Mouse (Mus musculus): Measurements from ENCODE around the gene Kbtbd4.

The Kbtbd4 gene

DNA sequence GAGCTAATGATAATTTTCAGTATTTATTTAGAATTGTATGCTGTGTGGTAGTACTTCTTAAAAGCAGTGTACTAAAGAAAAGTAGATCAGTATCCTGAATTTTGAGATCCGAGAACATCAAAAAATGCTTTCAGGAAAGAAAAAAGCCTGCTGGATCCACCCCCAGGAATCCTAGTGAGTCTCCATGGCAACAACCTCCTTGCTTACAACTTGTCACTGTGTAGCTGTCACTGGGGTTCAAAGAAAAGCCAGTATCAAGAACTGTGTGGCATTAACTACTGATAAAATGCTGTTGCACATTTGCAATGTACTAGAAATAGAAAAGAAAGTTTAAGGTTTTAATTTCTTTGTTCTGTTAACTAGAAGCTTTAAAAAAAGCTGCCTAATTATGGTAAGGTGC, 51.5 kb downstream of the Kbtbd4 start:
- no peak for DNase-seq (ENCODE audit: low read depth)

DNA sequence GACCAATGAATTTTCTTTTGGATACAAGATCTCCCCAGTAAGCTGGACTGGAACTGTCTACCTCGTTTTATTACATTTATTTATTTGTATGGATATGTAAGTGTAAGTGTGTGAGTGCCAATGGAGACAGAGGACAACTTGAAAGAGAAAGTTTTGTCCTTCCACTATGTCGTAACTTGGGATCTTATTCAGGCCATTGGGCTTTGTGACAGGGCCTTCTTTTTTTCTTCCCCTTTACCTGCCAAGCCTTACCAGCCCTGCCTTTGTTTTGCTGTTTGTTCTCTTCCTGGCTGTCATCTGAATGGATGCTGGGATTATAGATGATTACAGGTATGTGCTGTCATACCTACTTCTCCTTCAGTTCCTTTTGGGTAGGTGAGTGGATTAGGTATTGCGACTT, 54.3 kb downstream of the Kbtbd4 start:
- no peak for DNase-seq (ENCODE audit: low read depth)

DNA sequence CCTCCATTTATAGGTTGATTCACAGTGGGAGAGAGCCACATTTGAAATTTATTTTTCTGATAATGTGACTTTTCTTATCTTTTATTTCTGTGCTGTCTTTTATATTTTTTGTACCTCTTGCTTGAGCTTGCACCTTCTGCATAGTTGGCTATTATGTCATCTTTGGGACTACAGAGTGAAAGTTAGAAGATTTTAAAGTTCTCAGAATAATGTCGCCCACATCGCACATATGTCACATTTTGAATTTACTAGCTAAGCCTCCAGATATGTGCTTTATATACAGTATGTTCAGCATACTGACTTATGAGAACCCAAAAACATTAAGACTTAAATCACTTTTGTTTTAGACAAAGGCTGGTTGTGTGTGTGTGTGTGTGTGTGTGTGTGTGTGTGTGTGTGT, 55.5 kb downstream of the Kbtbd4 start:
- DNase-seq (ENCODE audit: low read depth): no peak
